Mouse (Mus musculus) testis, adult 2 months (tissue): ENCODE measurements around the gene Atp6v0a4.

Experiments
- CTCF ChIP-seq: fragments of 200-500 bp; IDR thresholded peaks from 2 replicates; pipeline ENCODE4 v1.5.1; 2012; ENCODE audit warnings: low read depth, mild to moderate bottlenecking, inconsistent platforms, low read length, moderate library complexity; ENCODE audit not compliant: control insufficient read depth, insufficient read depth, insufficient replicate concordance
- POLR2A ChIP-seq: fragments of 200-500 bp; IDR thresholded peaks from 2 replicates; pipeline ENCODE4 v1.6.1; 2012; ENCODE audit warnings: low read depth, mild to moderate bottlenecking, inconsistent platforms, low read length, moderate library complexity; ENCODE audit not compliant: control insufficient read depth

DNA sequence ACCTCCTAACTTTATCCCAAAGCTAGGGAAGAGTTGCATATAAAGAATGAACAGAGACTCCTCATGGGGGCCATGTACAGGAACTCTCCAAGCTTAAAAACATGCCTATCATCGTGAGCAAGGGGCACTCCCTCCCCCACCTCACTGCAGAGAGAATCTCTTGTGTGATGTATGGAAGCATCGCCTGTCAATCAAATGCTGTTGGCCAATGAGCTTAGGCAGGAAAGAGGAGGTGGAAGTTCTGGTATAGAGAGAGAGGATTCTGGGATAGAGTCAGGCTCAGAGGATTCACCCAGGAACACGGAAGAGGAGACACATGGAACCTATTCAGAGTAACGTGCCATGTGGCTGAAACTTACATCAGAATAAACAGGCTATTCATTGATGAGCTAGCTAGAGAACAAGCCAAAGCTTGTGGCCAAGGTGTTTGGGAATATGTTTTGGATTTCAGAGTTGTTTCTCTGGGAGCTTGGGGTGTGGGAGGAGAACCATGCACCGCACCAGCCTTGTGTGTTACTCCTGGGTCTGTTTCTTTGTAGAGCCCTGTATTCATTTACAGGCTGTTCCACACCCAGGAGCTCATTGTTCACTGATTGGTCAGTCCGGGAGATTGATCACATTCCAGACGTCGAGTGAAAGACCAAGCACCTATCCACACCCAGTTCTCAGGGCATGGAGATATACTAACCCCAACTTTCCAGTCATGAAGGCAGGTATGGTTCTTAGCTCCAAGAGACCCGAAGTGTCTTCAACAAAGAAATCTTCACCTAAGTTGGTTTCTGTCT, 37.0 kb downstream of the Atp6v0a4 start:
- TF ChIP-seq CTCF (no peak), POLR2A (no peak)
